Mouse (Mus musculus) ES-E14 (cell line): ENCODE measurements around the gene Egln1. TPM values are rescaled to one million over a fixed set of nuclear protein-coding genes. Genes with fewer than 3 reads are reported as not detected.

Experiments
- DNase-seq: peaks from one replicate; pipeline ENCODE4 v3.0.0-alpha.2; 2013; ENCODE audit warnings: low read depth, low spot score
- H3K27ac ChIP-seq: 2 replicates; pipeline ENCODE4 v1.5.1; 2012; ENCODE audit warnings: low read depth, mild to moderate bottlenecking, low read length, moderate library complexity, mixed read lengths; ENCODE audit not compliant: poor library complexity, insufficient read depth, severe bottlenecking
- H3K36me3 ChIP-seq: 2 replicates; pipeline ENCODE4 v1.6.1; 2012; ENCODE audit warnings: mild to moderate bottlenecking, low read length, moderate library complexity, mixed read lengths; ENCODE audit not compliant: control insufficient read depth, poor library complexity, insufficient read depth, severe bottlenecking
- H3K4me1 ChIP-seq, 2 experiments: fragments of 150-350 bp in 1 of 2; sonication (generic) in 1 of 2; 2 replicates each; pipeline ENCODE4 v1.6.1; 2012; ENCODE audit warnings: low read length in 2 of 2, mild to moderate bottlenecking in 1 of 2, mixed read lengths in 1 of 2; ENCODE audit not compliant: control insufficient read depth in 2 of 2, insufficient read depth in 2 of 2, poor library complexity in 1 of 2
- H3K4me3 ChIP-seq, 2 experiments: fragments of 150-350 bp in 1 of 2; sonication (generic) in 1 of 2; 2 replicates each; pipeline ENCODE4 v1.5.1; 2012; ENCODE audit warnings: low read length in 2 of 2, low read depth in 1 of 2, mild to moderate bottlenecking in 1 of 2, mixed read lengths in 1 of 2; ENCODE audit not compliant: insufficient read depth in 1 of 2, poor library complexity in 1 of 2, severe bottlenecking in 1 of 2
- H3K9ac ChIP-seq: 2 replicates; pipeline ENCODE4 v1.6.1; 2012; ENCODE audit warnings: low read depth, mild to moderate bottlenecking, low read length, mixed read lengths; ENCODE audit not compliant: poor library complexity, insufficient read depth, severe bottlenecking
- H3K9me3 ChIP-seq: fragments of 150-350 bp; sonication (generic); 2 replicates; pipeline ENCODE4 v1.6.1; 2012; ENCODE audit warnings: low read depth, mild to moderate bottlenecking, low read length; ENCODE audit not compliant: control insufficient read depth, insufficient read depth
- CHD2 ChIP-seq: IDR thresholded peaks from 2 replicates; pipeline ENCODE4 v1.6.1; 2014; ENCODE audit warnings: mild to moderate bottlenecking, low read depth, low read length, inconsistent platforms
- HCFC1 ChIP-seq: IDR thresholded peaks from 2 replicates; pipeline ENCODE4 v1.6.1; 2012; ENCODE audit warnings: low read length, inconsistent platforms, borderline replicate concordance; ENCODE audit not compliant: insufficient read depth
- MAFK ChIP-seq: IDR thresholded peaks from 2 replicates; pipeline ENCODE4 v1.6.1; 2014; ENCODE audit warnings: mild to moderate bottlenecking, low read depth, low read length, inconsistent platforms; ENCODE audit not compliant: insufficient read depth
- ZC3H11A ChIP-seq: IDR thresholded peaks from 2 replicates; pipeline ENCODE4 v1.6.1; 2012; ENCODE audit warnings: low read depth, mild to moderate bottlenecking, inconsistent platforms, low read length, borderline replicate concordance
- ZNF384 ChIP-seq: IDR thresholded peaks from 2 replicates; pipeline ENCODE4 v1.6.1; 2012; ENCODE audit warnings: low read depth, low read length, inconsistent platforms
- in situ Hi-C, 2 experiments: fragments of 600-800 bp; cut with MboI; formaldehyde crosslinking; loops; one replicate each; pipeline ENCODE4 v1.15.1; 2025; ENCODE audit warnings: low sequenced_read_pairs in 2 of 2, inconsistent platforms in 1 of 2; ENCODE audit not compliant: unreplicated experiment in 2 of 2
- total RNA-seq: library from RNA; depleted of rRNA; stranded (reverse); fragments of 300-350 nt; gene quantifications from 2 replicates; pipeline ENCODE4 v1.2.3, GENCODE M21; 2012

Egln1 gene
- total RNA-seq, 1 experiment, result 15.8 TPM

DNA sequence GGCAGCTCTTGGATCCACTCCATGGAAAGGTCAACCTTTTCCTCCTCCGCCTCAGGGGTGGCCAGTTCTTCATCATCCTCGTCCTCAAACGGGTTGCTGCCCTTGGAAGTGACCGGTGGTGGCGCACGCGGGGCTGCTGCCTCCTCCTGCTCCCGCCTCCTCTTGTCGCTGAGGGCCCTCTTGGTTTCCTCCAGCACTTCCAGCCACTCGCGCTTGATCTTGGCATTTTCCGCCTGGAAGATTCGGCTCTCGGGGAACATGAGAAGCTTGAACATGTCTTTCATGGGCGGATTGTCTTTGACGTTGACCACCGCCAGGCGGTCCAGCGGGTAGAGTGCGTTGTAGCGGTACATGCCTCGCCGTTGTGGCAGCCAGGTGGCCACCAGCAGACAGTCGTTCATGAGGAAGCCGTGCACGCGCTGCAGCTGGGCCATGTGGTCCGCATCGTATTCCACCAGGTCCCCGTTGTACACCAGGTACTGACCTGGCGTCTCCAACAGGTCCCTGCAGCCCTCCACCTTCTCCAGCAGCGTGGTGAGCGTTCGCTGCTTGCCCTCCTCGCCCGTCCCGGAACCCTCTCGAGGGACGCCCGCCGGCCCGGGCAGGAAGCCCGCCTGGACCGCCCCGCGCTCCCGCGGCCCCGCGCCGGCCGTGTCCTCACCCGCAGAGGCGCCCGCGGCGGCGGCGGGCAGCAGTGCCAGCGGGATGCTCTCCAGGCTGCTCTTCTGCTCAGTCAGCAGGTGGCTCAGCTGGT lies 52.3 kb downstream of the Egln1 start:
- no peak for DNase-seq
- Histone ChIP-seq H3K9me3 (no peaks in the 10 kb centered on the region), H3K9ac (peak overlapping the region; percentile 89), H3K36me3 (peaks cover 29% of the 10 kb centered on the region), H3K4me1 (peaks cover 0 to 14% of the 10 kb centered on the region in 2 experiments; a peak in 2 of 4 replicates), H3K4me3 (peak overlapping the region; percentile 73 to 95), H3K27ac (no peak overlapping the region)
- in situ Hi-C loops, result no loop called here
- TF ChIP-seq ZC3H11A, result no peak
- TF ChIP-seq MAFK, result no peak
- no peak for TF ChIP-seq HCFC1
- no peak for TF ChIP-seq CHD2
- TF ChIP-seq ZNF384, result no peak

- TF ChIP-seq ZNF384, result no peak
- no peak for TF ChIP-seq MAFK
- TF ChIP-seq ZC3H11A, result no peak
- no peak for TF ChIP-seq HCFC1
- TF ChIP-seq CHD2, result no peak
- in situ Hi-C loops, result no loop called here
- DNase-seq, result no peak
- Histone ChIP-seq H3K36me3 (peaks cover 26% of the 10 kb centered on the region), H3K9me3 (no peaks in the 10 kb centered on the region), H3K4me3 (peak overlapping the region in 1 of 2 experiments; percentile 95; a peak in 3 of 4 replicates), H3K4me1 (peaks cover 0 to 14% of the 10 kb centered on the region in 2 experiments; a peak in 2 of 4 replicates), H3K27ac (no peak overlapping the region), H3K9ac (0 out of 2 replicates have a peak overlapping the region, but pooled peaks have one; percentile 5)
These were observed 53.0 kb downstream of the Egln1 start for GRCm38 (mm10) chr8:124896010-124896631.

DNA sequence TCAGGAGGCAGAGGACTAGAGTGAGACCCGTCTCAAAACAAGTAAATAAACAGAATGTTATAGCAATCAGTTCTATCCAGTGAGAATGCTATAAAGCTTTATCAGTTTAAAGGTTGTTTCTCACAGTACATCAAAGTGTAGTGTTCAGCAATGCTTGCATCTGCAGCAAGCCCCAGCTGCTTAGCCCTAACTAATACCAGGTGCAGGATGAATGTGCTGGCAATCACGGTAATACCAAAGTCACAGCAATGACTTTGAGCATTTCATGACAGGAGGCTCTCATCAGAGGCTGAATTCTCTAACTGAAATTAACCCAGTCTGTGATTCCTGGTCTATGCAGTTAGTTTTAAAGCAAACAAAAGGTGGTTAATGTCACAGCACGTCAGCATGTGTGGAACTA lies 56.5 kb downstream of the Egln1 start:
- Histone ChIP-seq H3K27ac (no peak overlapping the region), H3K9ac (no peak overlapping the region), H3K36me3 (peaks cover 34% of the 10 kb centered on the region), H3K9me3 (no peaks in the 10 kb centered on the region), H3K4me3 (no peak overlapping the region), H3K4me1 (peaks cover 0 to 10% of the 10 kb centered on the region in 2 experiments; a peak in 2 of 4 replicates)
- no peak for DNase-seq
- in situ Hi-C loops, result no loop called here
- TF ChIP-seq CHD2 (no peak), ZNF384 (no peak), MAFK (no peak), ZC3H11A (no peak), HCFC1 (no peak)

GRCm38 (mm10) chr8:124888385-124888784 lies 60.7 kb downstream of the Egln1 start:
- Histone ChIP-seq H3K9me3 (no peaks in the 10 kb centered on the region), H3K36me3 (peaks cover 57% of the 10 kb centered on the region), H3K9ac (no peak overlapping the region), H3K4me3 (no peak overlapping the region), H3K4me1 (no peaks in the 10 kb centered on the region), H3K27ac (no peak overlapping the region)
- in situ Hi-C loops, result no loop called here
- TF ChIP-seq ZNF384 (no peak), CHD2 (no peak), HCFC1 (no peak), ZC3H11A (no peak), MAFK (no peak)
- no peak for DNase-seq
